Mouse (Mus musculus): ENCODE data around the gene Vgll4. TPM values are rescaled to one million over a fixed set of nuclear protein-coding genes. Genes with fewer than 3 reads are reported as not detected.

Gene Vgll4
- total RNA-seq, 2 experiments from 2014 or later: 11.7 to 19.0 TPM

DNA sequence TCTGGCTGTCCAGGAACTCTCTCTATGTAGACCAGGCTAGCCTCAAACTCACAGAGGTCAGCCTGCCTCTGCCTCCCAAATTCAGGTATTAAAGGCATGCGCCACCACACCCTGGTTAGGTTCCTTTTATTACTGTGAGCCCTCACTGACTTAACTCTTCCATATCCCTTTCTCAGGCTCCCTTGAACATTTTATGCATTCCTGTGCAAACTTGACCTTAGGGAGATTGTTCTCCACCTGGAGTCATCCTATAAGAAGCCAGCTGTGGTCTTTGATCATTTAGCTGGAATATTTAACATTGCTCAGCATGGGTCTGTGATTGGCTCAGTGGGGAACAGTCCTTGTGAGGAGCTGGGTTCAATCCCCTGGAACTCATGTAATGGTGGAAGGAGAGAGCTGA lies 4.5 kb upstream of the Vgll4 start:
- DNase-seq (ENCODE audit: low spot score): no peak

- no peak for DNase-seq (ENCODE audit: low spot score)
Measured at GRCm38 (mm10) chr6:114972988-114973387, 3.2 kb upstream of the Vgll4 start.

GRCm38 (mm10) chr6:114970895-114971294 lies 1.1 kb upstream of the Vgll4 start:
- no peak for DNase-seq (ENCODE audit: low spot score)

DNA sequence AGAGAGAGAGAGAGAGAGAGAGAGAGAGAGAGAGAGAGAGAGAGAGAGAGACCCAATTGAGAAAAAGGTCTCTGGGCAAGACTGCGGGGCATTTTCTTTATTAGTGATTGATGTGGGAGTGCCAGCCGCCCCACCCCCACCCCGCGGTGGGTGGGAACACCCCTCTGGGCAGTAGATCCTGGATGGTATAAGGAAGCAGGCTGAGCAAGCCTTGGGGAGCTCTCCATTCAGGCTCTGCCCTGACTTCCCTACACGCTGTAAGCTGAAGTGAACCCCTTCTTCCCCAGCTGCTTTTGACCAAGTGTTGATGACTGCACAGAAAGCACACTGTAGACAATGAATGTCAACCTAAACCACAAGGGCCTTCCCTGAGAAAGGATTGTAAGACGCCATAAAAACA lies 592 bp upstream of the Vgll4 start:
- no peak for DNase-seq (ENCODE audit: low spot score)

DNA sequence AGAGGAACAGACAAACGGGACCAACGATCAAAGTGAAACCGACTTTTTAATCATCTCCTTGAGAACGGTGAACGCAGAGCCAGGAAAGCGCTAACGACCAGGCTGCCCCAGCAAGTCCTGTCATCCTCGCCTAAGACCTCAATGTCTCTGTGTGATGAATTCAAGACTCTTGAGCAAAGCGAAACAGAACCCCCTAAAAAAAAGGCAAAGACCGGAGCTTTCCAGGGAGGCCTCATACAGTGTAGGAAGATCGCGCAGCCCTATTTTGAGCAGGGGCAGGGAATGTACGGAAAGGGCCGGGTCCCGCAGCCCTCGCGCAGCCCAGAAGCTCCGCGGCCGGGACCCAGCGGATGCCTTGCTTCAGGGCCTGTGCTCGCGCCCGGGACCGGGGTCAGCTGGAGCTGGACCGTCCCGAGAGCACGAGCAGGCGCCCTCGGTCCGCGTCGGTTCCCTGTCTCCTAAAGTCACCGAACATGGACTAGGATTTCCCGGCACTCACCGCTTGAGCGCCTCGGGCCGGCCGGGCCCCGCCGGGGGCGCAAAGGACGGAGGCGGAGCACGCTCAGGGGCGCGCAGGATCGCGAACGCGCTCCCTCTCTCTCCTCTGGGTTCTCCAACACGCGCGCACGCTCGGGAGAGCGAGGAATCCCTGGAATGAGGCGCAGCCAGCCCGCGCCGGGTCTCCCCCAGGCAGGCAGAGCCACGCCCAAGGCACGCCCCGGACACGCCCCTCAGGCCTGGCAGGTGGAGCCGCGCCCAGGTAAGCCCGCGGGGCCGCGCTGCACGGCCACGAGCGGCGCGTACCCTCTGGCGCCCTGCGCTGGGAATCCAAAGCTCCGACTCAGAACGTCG lies 1.2 kb downstream of the Vgll4 start:
- DNase-seq (ENCODE audit: low spot score): peak; percentile 51

DNA sequence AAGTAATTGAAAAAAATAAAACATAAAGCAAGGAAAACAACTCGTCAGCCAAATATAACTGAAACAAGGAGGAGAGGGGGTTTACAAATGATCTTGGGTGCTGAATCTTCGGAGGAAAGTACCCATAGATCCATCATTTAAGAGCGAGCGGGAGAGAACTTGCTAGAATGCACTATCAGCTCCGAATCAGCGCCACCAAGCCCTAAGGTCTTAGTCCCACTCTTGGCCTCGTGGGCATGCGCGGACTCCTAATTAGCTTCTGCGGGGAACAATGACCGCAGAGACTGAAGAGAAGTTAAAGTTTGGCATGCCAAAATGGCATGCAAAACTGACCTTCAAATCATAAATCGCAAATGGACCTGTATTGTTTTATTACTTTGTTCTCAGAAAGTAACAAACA lies 2.2 kb downstream of the Vgll4 start:
- DNase-seq (ENCODE audit: low spot score): no peak

DNA sequence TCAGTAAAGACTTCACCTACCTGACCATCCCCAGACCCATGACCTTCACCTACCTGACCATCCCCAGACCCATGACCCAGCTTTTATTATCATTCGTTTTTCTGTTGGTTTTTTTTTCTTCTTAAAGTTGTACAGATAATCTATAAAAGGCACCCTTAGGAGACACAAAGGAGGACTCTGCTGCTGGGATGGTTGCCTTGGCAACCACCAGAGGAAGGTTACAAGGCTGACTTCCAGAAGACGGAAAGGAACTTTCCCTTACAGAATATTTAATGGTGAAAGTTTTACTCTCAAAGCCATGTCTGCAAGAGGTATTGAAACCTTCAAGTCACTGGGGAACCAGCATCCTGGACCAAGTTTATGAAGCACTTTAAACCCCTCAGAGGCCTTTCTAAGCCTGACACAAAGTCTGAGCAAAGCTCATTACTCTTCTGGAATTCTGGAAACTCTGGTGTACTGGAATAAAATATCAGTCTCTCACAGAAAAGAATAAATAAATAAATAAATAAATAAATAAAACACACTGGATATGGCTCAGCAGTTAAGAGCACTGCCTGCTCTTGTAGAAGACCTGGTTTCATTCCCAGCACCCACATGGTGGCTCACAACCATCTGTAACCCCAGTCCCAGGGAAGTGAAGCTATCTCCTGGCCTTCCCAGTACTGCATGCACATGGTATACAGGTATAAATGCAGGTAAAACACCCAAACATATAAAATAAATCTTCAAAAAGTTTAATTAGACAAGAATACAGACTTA lies 3.2 kb downstream of the Vgll4 start:
- no peak for DNase-seq (ENCODE audit: low spot score)

GRCm38 (mm10) chr6:114965802-114966201 lies 4.0 kb downstream of the Vgll4 start:
- DNase-seq (ENCODE audit: low spot score): no peak

DNA sequence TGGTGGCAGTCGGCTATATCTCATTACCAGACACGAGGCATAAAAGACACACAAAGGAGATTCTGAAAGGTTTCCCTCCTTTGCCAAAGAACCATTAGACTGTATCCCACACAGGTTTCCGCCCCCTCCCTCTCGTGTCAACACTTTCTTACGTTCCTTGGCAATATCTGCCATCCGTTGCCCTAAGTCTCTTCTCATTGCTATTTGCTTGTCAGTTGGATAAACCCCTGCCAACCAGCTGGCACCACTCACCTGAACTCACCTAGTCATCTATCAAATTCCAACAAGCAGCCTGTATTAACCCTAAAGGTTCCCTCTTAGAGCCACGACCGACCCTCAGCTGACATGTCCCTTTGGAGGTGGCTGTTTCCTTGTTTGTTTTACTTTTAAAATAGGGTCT lies 4.4 kb downstream of the Vgll4 start:
- DNase-seq (ENCODE audit: low spot score): no peak

GRCm38 (mm10) chr6:114964235-114964634 lies 5.6 kb downstream of the Vgll4 start:
- DNase-seq (ENCODE audit: low spot score): no peak

GRCm38 (mm10) chr6:114963636-114964035 lies 6.2 kb downstream of the Vgll4 start:
- no peak for DNase-seq (ENCODE audit: low spot score)

- no peak for DNase-seq (ENCODE audit: low spot score)
Measured at GRCm38 (mm10) chr6:114961276-114962068, 8.3 kb downstream of the Vgll4 start.

DNA sequence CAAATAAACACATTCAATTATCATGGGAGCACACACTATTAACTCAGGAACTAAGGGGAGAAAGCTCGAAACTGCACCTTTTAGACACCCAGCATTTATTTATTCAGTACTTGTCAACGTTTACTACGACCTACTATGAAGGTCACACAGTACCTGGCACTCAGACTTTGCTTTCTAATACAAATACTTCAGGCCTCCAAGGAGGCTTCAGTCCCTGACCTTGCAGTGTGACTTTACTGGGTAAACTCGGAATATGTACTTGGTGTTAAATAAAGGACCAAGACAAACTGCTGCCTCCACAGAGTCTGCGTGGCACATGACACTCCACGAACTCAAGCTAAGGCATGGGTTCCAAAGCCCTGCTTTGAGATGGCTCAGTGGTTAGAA lies 10.8 kb downstream of the Vgll4 start:
- DNase-seq (ENCODE audit: low spot score): no peak

DNA sequence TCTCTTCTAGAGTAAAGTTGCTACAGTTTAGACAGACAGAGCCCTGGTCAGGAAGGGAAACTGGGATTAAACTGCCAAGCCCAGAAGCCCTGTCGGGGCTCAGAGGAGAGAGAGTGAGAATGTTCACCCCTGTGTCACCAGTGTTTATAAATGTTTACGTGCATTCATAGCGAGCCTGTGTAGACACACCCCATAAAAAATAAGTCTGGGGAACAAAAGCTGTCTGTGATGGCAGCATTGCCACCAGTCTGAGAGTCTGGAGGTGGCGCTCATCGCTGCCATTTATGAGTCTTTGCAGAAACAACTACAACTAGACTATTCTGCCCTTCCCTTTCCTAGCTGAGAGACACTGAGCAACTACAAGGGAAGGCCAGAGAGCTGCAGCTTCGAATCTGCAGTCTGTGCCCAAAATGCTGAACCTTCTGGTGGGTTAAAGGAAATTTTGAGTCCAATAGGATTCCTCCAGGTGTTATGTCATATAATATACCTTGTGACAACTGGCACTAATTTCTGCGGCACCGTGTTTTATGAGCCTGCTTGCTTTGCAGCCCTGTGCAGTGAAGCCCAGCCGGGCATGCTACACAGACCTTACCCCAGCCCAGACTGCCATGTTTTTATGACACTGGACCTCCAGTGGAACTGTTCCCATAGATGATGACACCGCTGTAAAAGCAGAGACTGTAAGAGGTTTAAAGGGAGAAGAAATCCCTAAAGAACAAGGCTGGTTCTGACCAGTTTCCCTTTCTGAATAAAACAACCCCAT lies 11.4 kb downstream of the Vgll4 start:
- no peak for DNase-seq (ENCODE audit: low spot score)

GRCm38 (mm10) chr6:114957756-114958155 lies 12.0 kb downstream of the Vgll4 start:
- DNase-seq (ENCODE audit: low spot score): no peak

GRCm38 (mm10) chr6:114954496-114954895 lies 15.3 kb downstream of the Vgll4 start:
- no peak for DNase-seq (ENCODE audit: low spot score)

- DNase-seq (ENCODE audit: low spot score): no peak
Measured at GRCm38 (mm10) chr6:114953601-114954000, 16.2 kb downstream of the Vgll4 start.

DNA sequence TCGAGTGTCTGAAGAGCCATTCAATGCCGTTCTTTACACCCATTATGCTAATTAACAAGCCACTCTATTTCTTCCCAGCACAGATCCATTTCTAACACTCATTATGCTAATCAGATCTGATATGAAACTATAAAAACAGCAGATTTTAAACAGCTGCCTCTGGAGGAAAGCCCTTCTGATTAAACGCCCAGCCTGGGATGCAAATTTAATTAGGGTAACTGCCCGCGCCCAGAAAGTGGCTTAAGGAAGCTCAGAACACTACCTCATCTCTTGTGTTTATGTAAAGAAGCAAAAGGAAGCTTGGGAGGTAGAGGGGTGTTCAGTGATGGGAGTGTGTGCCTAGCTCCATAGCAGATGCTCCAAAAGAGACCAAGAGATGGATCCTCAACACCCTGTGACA lies 17.4 kb downstream of the Vgll4 start:
- no peak for DNase-seq (ENCODE audit: low spot score)

- no peak for DNase-seq (ENCODE audit: low spot score)
Measured at GRCm38 (mm10) chr6:114944456-114945438, 25.0 kb downstream of the Vgll4 start.
